Mouse (Mus musculus) frontal cortex, adult 2 months (tissue): ENCODE data around the gene 1700025G04Rik. TPM values are rescaled to one million over a fixed set of nuclear protein-coding genes. Genes with fewer than 3 reads are reported as not detected.

Experiments
- DNase-seq, 2 experiments: peaks; one replicate each; pipeline ENCODE4 v3.0.0; 2022; ENCODE audit warnings: low spot score in 1 of 2; ENCODE audit errors: extremely low spot score in 1 of 2
- polyA plus RNA-seq: library from polyadenylated mRNA; depleted of rRNA; stranded (reverse); fragments of >200 nt; gene quantifications from 2 replicates; pipeline ENCODE4 v1.2.3, GENCODE M21; 2012; rRNA removed

Gene 1700025G04Rik
- polyA plus RNA-seq: 25.1 and 26.6 TPM in 2 replicates

DNA sequence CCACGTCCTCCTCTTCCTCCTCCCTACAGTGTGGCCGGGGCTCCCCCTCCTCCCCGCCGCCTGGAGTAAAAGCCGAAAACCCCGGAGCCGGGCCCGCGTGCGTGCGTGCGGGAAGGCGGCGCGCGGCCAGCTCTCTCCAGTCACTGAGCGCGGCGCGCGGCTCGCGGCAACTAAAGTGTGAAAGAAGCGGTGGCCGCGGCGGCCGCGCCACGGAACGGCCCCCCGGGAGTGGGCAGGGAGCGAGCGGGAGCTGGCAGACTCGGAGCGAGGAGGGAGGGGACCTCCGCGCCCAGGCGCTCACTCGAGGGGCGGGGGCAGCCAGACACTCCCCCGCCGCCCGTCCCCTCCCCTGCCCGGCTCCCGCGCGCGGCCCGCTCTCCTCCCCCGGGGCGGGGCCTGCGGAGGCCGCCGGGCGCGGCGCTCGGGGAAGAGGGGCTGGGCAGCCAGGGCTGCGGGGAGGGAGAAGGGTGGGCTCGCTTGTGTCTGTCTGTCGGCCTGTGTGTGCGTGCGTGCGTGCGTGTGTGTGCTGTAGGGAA lies at the start of gene 1700025G04Rik:
Gene 1700025G04Rik, minus strand, starts transcription at position 108 of the 536 bp plus-strand sequence.
- peak in 1 of 2 experiments; percentile 78 for DNase-seq

DNA sequence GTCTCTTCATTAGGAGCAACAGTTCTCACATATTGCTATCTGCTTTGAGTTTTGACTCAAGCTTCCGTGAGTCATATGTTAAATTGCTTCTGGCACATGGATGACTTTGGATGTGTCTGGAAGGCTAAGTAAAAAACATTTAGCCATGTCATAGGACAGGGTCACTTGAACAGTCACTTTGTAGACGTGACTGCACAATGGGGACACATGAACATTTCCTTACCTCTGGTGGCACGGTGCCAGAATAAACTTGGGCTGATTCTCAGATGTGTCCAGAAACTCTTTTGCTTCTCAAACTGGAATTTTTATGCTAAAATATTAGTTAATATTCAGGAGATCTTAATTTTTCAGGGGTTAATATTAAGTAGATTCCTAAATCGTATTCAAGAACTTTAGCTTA lies 49.6 kb upstream of the 1700025G04Rik start:
- DNase-seq: no peak

- peak in 1 of 2 experiments; percentile 41 for DNase-seq
Measured at GRCm38 (mm10) chr1:152130029-152130727, 40.3 kb upstream of the 1700025G04Rik start.

- DNase-seq: no peak
Measured at GRCm38 (mm10) chr1:152125451-152125850, 35.5 kb upstream of the 1700025G04Rik start.

- no peak for DNase-seq
Measured at GRCm38 (mm10) chr1:152110123-152110522, 20.2 kb upstream of the 1700025G04Rik start.

DNA sequence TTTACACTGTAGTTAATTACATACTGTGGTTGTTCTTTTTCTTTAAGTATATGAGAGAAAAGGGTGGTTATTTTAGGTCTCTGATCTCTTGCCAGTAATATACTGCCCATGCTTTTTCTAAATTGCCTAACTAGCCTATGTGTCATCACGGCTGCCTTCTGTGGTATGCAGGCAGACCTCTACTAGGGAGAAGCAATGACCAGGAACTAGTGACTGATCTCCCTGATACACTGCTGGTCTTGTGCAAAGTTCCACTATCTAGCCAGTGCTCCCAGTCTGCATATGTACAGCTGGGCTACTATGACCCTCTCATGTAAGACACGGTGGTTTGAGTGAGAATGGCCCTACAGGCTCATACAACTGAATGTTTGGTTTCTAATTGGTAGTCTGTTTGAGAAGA lies 16.2 kb upstream of the 1700025G04Rik start:
- no peak for DNase-seq

DNA sequence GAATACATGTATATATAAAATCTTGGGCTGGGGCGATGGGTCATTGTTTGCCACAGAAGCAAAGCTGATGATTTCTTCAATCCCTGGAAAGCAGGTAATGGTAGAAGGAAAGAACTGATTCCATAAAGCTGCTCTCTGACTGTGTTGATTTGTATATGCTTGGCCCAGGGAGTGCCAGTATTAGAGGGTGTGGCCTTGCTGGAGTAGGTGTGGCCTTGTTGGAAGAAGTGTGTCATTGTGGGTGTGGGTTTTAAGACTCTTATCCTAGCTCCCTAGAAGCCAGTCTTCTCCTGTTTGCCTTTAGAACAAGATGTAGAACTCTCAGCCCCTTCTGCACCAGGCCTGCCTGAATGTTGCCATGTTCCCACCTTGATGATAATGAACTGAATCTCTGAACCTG lies 15.3 kb upstream of the 1700025G04Rik start:
- no peak for DNase-seq

- DNase-seq: no peak
Measured at GRCm38 (mm10) chr1:152101746-152102145, 11.8 kb upstream of the 1700025G04Rik start.

- no peak for DNase-seq
Measured at GRCm38 (mm10) chr1:152096045-152096444, 6.1 kb upstream of the 1700025G04Rik start.

DNA sequence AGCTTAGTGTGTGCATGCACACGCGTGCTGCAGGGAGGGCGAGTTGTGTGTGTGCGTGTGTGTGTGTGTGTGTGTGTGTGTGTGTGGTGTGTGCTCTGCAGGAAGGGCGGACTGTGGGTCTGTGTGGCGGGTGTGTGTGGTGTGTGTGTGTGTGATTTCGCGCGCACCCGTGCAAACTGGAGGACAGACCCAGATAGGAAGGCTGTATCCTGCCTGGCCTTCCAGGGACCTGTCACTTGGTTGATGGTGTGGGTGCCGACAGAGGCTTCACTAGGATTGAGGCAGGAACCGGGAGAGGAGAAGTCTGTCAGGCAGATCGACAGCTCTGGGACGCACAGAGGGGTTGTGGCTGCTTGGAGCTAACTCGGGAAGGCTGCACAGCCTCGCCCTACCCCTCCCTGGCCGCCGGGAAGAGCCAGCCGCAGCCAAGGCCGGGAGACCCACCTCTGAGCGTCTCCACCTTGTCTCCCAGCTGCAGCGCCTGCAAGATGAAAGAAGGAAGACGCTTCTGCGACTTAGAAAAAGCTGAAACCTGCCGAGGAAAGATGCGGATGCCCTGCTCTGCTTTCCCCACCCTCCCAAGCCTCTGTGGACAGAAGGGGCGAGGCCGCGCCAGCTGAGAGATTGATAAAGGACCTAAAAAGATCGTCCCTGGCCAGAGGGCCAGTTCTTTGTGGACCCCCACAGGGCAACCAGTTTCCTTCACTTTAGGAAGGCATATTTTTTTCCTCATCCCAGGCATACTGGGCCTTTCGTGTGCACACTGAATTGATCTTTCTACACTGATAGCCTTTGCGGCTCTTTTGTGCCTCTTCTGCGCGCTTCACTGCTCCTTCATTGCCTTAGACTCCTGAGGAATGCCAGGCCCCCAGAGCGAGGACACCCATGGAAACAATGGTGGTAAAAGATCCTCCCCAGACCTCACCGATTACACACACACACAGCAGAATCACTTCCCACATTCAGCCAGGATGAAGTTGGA lies 930 bp upstream of the 1700025G04Rik start:
- peak in 1 of 2 experiments; percentile 62 for DNase-seq

DNA sequence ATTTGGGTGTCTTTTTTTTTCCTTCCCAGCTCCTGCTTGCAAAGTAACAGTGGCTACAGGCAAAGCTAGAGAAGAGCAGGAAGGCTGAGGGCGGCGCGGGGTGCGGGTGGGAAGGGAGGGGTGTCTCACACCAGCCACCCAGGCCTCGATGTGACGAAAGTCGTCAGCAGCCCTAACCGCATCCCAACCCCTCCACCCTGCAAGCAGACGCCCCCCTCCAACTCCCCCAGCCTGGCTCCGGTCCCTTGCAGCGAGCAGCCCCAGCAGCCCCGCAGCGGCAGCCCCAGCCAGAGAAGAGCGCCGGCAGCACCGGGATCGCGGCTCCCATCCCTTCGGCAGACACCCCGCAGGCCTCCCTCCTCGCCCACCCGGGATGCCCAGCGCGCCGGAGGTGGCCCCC lies 399 bp downstream of the 1700025G04Rik start:
- peak in 1 of 2 experiments; percentile 51 for DNase-seq

- peak in 1 of 2 experiments; percentile 73 for DNase-seq
Measured at GRCm38 (mm10) chr1:152088791-152089401, 1.0 kb downstream of the 1700025G04Rik start.

DNA sequence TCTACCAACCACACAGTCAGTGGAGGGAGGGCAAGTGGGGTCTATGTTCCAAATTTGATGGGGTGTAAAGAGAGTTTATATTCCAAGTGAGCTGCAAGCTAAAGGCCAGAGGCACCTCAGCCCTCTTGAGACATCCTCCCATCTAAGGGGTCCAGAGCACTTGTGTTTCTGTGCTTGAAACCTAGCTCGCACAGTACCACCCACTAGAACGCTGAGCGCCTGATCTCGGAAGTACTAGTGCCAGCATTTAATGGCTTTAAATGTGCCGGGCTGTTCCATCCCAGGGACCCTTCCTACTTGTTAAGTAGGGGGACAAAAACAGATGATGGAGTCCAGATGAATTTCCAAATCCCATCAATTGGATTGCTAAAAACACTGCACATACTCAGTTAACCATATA lies 1.9 kb downstream of the 1700025G04Rik start:
- DNase-seq: no peak

- DNase-seq: no peak
Measured at GRCm38 (mm10) chr1:152086951-152087350, 3.0 kb downstream of the 1700025G04Rik start.

- no peak for DNase-seq
Measured at GRCm38 (mm10) chr1:152085561-152085960, 4.4 kb downstream of the 1700025G04Rik start.

DNA sequence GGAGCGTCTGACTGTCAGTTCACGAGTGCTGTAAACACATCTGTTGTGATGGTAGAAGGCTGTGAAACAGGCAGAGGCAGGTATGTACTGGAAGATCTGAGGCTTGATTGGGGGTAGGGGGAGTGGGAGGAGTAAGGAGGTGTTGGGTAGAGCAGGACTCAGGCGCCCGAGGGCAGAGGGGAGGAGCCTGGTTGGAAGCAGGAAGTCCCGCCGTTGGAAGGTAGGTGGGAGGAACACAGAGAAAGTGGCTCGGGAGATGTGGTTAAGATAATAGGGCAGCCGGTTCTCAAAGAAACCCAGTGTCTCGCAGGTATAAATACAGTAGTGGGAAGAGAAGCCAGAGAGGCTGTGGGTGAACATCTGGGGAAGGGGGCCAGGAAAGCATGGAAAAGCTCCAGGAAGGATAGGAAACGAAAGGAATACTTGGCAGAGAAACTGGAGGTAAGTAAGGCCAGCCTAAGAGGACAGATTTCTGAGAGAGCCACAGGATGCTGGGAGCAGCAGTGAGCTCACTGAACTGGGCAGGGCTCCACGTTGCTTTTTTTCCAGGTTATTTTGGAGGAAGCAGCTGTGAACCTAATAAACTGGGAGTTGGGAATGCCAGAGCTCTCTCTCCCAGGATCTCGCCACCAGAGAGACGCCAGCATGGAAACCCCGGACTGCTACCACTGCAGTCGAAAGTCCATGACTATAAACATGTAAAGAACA lies 5.1 kb downstream of the 1700025G04Rik start:
- DNase-seq: no peak

DNA sequence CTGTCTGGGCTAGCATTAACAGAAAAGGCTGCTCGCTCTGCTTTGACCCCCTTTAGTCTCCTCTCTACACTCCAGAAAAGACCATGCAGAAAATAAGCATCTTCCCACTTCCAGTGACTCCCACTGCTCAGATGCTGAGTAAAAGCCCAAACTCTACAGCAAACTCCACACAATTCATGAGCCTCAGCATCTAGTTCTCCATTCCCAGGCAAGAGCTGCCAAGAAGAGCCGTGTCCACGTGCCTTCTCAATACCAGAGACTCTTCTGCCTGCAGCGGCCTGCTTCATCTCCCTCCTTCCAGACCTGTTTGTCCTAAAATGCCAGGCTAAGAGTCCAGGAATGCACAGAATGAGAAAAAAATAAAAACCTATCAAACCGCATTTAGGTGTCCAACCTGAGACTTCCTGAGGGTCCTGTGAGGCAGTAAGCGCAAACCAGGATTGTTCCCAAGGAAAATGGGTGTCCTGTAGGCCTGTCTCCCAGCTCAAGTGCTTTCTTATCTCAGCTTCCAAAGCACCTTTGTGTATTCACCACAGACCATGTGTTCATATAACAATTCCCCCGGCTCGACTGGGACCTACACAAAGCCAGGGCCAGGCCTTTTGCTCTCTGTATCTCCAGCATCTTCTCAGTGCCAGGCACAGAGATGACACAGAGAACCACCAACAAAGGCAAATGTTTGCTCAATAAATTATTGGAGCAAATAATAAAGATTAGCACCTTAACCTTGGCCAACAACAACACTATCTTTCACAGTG lies 7.8 kb downstream of the 1700025G04Rik start:
- DNase-seq: peak in 1 of 2 experiments; percentile 59

- DNase-seq: no peak
Measured at GRCm38 (mm10) chr1:152081121-152081520, 8.8 kb downstream of the 1700025G04Rik start.

- no peak for DNase-seq
Measured at GRCm38 (mm10) chr1:152080244-152080643, 9.7 kb downstream of the 1700025G04Rik start.
